Mouse (Mus musculus) thymus, postnatal 4 days (tissue): ENCODE data around the gene Pi4ka.
A peak's percentile ranks its signal among the peaks of the same experiment; 100 is the strongest.

ENCODE experiments used
- DNase-seq: peaks from one replicate; pipeline ENCODE4 v3.0.0; 2021

Pi4ka gene

GRCm38 (mm10) chr16:17334574-17334973 is 71.5 kb downstream of the Pi4ka start:
- DNase-seq = no peak

DNA sequence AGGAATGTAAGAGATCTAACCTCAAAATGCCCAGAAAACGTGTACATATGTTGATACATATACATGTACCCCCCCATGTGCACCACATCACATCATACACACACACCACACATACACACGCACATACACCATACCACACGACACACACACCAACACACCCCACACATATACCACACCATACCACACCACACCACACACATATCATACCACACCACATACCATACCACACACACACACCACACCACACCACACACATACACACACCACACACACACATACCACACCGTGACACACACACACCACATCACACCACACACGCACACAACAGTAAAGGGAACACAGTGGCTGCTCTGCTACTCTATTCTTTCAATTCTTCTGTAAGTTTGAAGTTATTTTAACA is 74.3 kb downstream of the Pi4ka start:
- no peak for DNase-seq

- no peak for DNase-seq
Measured at GRCm38 (mm10) chr16:17331116-17331515, 75.0 kb downstream of the Pi4ka start, which contains the start of gene Serpind1. Gene Serpind1, plus strand, starts transcription at chr16:17331371.

DNA sequence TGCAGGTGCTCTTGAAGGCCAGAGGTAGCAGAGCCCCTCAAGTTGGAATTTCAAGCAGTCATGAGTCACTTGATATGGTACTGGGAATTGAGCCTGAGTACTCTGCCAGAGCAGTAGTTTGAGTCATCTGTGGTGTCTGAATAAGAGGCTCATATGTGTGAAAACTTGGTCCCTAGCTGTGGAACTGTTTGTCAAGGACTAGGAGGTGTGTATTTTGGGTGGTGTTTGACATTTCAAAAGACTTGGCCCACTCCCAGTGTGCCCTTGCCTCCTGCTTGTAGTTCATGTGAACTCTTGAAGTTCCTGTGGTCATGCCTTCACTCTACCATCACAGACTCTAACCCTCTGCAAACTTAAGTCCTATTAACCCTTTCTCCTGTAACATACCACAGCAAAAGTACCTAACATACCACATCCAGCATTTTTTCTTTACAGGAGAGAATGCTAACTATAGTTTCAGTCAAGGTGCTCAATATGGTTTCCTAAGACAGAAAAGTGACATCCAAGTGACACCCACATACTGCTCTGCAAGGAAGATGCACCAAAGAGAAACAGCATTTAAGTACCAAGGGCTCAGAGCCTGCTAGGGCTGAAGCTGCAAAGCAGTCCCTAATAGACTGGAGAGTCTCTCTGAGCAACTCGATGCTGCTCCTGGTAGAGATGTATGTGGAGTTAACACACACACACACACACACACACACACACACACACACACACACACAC is 76.1 kb downstream of the Pi4ka start:
- DNase-seq = no peak

DNA sequence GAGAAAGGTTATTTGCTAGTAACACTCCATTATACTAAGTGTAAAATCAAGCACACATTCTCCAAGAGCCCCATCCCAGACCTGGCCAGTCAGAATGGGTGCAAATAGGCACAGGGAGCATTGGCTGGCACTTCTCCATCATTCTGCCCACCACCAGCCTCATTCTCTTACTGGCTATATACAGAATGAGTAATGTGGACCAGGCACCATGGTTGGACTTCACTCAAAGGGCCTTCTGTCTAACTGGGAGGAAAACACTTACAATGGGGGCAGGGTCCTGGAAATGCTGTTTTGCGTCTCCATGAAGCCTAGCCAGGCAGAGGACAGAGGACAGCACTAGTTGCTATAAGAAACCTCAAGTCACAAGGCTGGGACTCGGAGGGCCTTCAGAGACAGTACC is 80.0 kb downstream of the Pi4ka start:
- DNase-seq = no peak

- DNase-seq = no peak
Measured at GRCm38 (mm10) chr16:17324745-17325144, 81.4 kb downstream of the Pi4ka start.

DNA sequence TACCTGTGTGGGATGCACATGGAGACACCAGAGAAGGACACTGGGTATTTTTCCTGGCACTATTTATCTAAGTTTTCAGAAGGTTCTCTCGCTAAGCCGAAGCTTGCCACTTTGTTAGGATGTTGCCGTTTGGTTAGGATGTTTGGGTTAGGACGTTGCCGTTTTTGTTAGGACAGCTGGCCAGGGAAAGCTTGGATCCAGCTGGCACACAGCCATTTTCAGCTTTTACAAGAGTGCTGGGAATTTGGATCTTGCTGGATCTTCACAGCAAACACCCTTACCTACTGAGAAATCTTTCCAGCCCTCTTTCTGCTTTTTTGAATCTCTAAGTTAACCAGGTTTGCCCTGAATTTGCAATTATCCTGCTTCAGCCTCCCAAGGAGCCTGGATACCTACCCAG is 84.6 kb downstream of the Pi4ka start:
- no peak for DNase-seq

DNA sequence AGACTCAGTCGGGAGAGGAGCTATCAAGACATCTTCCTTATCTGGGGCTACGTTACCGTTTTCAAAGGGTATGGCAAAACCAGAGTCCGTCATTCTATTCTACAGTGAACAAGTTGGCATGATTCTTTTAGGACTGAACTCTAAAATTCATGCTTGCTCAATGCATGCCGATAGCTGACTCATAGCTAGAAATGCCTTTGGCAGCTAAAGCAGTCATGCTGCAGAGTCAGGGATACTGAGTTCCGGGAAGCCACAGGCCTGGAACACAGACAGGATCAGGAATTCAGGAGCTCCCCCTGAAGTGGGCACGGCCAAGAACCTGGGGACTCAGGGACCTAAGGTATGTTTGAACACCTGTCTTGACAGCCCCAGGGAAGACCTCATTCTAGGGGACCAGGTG is 89.6 kb downstream of the Pi4ka start:
- DNase-seq = no peak

GRCm38 (mm10) chr16:17312531-17312930 is 93.6 kb downstream of the Pi4ka start:
- no peak for DNase-seq

- no peak for DNase-seq
Measured at GRCm38 (mm10) chr16:17309036-17309435, 97.1 kb downstream of the Pi4ka start.

GRCm38 (mm10) chr16:17307461-17307860 is 98.7 kb downstream of the Pi4ka start:
- no peak for DNase-seq

DNA sequence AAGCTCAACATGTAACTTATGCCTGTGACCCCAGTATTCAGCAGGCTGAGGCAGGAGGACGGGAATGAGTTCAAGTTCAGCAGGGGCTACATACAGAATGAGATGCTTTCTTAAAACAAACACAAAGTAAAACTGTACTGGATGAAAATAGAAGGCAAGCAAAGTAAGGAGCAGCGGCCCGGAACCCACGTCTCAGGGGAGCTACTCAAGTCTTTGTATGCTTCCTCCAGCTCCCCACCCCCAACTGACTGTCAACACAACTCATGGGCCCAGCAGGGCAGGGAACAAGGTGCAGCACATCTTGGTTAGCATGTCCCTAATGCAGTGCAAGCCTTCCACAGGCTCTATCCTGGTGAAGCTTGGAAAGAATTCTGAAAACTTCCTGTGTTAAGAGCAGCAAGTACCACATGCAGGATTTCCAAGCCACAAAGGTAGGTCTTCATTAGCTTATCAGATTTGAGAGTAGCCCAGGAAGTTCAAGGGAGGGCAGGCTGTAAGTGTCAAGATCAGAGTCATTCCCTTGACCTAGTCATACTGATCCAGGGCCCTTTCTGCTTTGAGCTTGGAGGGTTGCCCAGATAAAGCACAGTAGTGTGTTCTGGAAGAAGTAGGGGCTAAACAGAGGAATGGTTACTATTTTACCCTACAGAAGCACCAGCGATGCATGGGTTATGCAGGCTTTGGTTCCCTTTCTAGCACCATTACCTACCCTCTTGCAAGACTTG is 102.4 kb downstream of the Pi4ka start:
- DNase-seq = no peak

DNA sequence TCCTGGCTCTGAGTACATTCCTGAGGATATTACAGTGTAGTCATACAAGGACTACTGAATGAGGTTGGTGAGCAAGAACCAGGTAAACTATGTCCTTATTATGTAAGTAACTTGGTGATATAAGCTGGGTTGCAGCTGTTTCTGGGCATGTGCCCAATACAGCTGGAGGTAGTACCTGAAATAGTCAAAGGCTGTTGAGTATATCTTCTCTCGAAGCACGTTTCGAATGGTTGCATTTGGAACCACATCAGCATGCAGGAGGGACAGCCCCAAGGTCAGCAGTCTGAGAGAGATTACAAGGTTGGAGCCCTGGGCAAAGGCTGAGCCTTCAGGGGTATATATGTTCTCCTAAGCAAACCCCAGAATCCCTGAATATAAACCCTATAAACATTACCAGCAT is 105.3 kb downstream of the Pi4ka start:
- no peak for DNase-seq

DNA sequence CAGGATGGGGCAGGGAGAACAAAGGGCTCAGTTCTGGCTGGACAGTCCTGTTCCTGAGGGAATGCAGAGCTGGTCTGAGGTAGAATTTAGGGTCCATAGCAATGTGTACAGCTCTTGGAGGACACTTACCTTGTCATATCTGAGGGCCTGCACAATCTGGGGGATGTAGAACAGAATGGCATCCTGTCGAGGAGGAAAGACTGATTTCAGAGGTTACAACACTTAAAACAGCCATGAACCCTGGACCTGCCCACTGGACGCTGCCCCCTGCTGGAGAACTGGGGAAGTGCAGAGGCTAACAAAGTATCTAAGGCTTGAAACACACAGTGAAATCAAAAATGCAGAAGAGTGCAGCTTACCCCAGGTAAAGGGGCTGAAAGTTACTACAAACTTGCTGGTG is 113.4 kb downstream of the Pi4ka start:
- peak; percentile 95 for DNase-seq

GRCm38 (mm10) chr16:17291016-17291415 is 115.1 kb downstream of the Pi4ka start:
- no peak for DNase-seq

- no peak for DNase-seq
Measured at GRCm38 (mm10) chr16:17287103-17287502, 119.0 kb downstream of the Pi4ka start.

DNA sequence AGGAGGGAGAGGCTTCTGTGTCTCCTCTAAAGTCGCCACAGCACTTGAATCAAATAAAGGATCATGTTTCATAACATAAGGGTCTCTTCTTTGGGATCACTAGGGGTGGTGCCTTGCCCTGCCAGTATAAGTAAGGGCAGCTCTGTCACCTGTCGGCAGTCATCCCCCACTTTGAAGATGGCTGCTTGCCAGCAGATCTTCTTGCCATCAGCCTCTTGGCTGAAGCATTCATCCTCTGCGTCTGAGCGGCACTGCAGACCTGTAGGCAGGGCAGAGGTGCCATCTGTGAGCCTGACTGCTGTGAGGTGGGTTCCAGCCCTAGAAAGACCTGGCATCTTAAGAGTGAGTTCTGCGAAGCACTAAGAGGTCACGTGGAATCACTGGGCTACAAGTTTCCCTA is 123.0 kb downstream of the Pi4ka start:
- DNase-seq = no peak

- DNase-seq = no peak
Measured at GRCm38 (mm10) chr16:17280471-17280870, 125.6 kb downstream of the Pi4ka start.

DNA sequence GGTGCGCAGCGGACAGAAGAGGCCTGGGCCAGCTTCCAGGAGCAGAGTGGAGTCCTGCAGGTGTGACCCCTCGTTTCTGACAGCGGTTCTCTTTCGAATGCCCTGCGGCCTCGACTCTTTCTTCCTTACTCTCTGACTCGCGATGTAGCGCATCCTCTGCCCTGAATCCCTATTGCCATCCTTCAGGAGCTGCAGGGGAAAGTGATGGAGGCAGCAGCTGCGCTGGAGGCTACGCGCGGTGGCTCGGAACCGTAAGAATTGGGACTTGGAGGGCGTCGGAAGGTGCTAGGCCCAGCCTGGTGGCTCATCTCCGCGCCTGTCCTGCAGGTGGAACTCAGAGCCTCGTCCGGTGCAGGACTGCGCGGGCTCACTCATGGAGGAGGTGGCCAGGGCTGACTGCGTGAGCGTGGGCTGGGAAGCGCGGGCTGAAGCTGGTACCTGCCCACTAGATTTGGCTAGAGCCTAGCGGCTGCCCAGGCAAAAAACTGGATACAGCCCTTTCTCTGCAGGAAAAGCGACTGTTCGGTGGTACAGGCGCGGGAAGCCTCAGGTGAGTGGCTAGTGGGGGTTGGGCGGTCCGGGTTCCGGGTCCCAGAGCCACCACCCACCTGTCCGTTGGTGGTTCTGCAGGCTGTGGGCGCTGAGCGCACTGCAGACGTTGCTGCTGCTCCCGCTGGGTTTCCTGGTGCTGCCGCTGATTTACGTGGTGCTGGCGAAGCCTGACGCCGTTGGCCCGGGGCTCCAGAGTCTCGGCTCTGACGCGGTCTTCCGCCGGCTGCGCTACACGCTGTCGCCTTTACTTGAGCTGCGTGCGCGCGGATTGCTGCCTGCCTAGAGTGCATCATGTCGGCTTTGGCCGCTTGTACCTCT is 128.5 kb downstream of the Pi4ka start:
- DNase-seq = peak; percentile 80

DNA sequence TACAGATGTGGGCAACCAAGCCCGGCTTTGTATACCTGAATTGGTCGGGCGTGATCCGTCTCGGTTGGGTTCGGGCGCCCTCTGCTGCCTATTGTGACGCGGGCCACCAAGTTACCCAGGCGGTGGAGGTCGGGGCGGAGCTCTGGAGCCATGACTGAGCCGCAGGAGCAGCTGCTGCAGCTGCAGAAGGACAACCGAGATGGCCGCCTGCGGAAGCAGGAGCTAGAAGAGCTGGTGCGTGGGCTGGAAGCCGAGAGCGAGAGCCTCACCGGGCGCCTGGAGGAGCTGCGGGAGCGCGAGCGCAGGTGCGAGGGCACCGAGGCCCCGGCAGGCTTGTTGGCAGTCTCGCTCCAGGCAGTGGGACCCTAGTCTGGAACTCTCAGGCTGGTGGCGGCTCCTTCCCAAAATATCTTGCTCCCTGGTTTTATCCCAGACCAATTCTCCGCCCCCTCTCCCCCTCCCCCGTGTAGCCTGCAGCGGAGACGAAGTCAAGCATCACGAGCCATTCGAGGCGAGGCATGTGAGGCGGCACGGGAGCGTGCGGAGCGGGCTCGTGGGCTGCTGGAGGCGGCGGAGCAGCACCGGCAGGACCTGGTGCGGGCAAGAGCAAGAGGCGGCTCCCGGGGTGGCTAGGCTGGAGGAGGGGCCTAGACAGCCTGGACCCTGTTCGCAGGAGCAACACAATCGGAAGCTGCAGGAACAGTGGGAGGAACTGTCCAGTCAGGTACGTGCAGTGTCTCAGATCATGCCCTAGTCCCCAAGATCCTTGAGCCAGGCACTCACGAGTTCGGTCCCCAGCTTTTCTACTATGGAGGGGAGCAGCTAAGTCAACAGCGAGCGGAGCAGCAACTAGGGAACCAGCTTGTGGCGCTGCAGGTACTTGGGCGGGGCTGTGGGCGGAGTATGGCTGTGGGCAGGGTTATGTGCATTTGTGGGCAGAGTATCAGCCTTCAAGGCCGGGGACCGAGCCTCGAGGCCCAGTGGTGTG is 129.7 kb downstream of the Pi4ka start:
- peak; percentile 99 for DNase-seq

DNA sequence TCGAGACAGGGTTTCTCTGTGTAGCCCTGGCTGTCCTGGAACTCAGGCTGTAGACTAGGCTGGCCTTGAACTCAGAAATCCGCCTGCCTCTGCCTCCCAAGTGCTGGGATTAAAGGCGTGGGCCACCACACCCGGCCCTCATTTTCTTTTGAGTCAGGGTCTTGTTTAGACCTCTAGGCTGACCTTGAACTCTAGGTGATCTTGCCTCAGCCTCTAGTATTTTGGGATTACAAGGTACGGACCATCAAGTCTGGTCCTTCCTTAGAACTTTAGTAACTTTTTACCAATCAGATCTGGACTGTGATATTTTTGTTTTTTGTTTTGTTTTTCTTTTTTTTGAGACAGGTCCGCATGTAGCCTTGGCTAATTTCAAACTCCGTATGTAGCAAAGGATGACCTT is 130.4 kb downstream of the Pi4ka start, which contains the start of gene Tmem191c:
Tmem191c (plus strand) TSS at position 357 of the 400 bp plus-strand sequence.
- DNase-seq = no peak

- DNase-seq = no peak
Measured at GRCm38 (mm10) chr16:17271856-17272255, 134.3 kb downstream of the Pi4ka start.
